Mouse (Mus musculus) erythroblast, adult 5-6 weeks (primary cell): ENCODE data around the gene Gna15. TPM values are rescaled to one million over a fixed set of nuclear protein-coding genes. Genes with fewer than 3 reads are reported as not detected.

ENCODE experiments used
- ATAC-seq: replicated peaks from 2 replicates; pipeline ENCODE4 v1.8.0; 2016; ENCODE audit warnings: moderate number of reproducible peaks, mild to moderate bottlenecking, moderate TSS enrichment, inconsistent platforms; ENCODE audit not compliant: poor library complexity, low FRiP score, severe bottlenecking
- total RNA-seq, 2 experiments: library from RNA; stranded (forward) in 1 of 2; stranded (reverse) in 1 of 2; fragments of 150-400 nt in 1 of 2; fragments of 200-764, 138-1000 nt in 1 of 2; gene quantifications; 2 replicates each; pipeline versions ENCODE4 v1.2.3 to v1.2.4; 2015 to 2017; ENCODE audit warnings: low replicate concordance in 2 of 2

Gna15 gene
- total RNA-seq, 2 experiments from 2014 or later: 2.1 to 14.8 TPM

GRCm38 (mm10) chr10:81557491-81557890 lies 33.5 kb upstream of the Gna15 start:
- ATAC-seq: no peak

- no peak for ATAC-seq
Observed at GRCm38 (mm10) chr10:81556282-81556681, 32.3 kb upstream of the Gna15 start.

DNA sequence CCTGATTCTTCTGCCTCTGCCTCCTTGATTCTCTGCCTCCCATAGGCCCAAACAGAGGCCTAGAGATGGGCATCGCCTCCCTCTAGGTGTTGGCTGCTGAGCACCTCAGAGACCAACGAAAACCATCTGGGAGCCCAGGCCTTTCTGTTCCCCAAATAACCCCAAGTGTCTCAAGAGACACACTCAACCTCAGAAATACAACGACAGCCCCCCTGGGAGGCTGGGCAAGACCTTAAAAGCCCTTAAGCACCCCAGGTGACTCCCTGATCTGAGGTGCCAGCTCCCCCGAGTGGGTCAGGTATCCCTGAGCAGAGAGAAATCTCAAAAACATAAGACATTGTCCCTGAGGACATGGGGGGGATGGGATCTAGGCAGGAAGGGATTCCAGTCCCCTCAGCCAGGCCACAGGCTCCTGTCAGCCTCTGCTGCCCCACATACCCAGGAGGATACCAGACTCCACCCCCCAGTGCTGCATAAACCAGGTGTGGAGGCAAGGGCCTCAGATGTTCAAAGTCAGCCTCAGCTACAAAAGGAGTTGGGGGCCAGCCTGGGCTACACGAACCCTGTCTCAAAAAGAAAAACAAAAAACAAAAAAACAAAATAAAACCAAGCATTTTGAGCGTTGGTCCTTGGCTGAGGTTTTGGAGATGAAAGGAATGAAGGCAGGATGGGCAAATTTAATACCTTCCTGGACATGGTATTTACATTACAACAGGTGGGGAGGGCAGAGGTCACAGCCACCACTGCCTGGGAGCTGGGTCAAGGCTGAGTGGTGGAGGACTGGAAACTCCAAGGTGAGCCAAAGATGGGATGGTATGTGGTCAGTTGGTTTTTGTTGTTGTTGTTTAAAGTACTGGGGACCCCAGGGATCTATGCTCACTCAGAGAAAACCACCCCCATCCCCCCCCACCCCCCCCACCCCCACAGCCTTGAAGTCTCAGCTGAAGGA lies 30.1 kb upstream of the Gna15 start:
- ATAC-seq: no peak

GRCm38 (mm10) chr10:81553232-81553631 lies 29.2 kb upstream of the Gna15 start:
- no peak for ATAC-seq

DNA sequence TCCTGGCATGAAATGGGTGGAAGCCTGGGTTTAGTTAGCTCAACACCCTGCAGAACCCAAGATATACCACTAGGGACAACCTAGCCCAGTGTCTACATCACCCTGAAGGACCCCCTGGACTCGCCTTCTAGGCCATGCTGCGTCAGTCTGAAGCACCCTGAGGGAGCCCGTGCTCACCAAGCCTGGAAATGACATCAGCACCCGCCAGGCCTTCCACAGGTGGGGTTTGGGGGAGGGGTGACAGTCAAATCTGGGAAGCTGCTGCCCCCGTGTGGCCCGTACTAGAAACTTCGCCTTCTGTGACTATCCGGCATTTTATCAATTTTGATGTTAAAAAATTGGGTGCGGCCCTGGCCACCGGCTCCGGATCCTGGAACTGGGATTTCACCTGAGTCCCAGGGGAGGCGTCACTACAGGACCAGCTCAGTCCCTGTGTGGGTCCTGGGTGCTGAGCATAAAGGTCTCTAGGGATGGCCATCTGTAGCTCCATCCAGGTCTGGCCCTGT lies 27.6 kb upstream of the Gna15 start:
- peak; percentile 78 for ATAC-seq

DNA sequence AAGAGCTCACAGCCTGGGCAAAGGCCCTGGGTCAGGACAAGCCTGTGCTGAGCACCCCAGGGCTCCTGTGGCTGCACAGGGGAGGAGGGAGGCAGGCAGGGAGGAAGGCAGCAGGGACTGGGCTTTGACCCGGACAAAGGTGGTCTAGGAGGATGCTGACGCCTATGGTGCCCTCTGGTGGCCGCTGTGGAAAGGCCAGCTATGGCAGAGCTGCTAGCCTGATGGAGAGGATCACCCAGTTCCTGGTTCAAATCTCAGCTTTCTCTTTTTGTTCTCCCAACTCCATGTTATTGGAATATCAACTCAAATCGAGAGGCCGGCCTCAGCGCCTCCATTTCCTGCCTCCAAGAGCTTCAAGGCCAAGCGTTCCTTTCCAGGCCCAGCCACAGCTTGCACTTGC lies 26.2 kb upstream of the Gna15 start:
- ATAC-seq: peak; percentile 51; the same call in 1 of the 2 replicates

DNA sequence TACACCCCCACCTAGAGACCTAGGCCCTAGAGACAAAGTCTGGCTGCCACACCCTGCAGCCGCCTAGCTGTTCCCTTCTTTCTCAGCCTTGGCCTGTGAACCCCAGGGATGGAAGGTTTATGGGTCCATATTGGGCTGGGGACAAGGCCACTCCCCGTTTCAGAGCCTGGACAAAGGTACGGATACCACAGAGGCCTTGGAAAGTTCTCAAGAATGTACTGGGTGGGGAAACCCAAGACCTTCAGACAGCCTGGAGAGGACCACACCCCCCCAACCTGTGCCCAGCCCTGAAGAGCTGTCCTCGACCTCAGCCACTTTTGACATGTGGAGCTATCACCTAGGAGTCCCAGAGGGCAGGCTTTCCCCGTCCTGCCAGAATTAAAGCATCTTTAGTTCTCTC lies 24.9 kb upstream of the Gna15 start:
- no peak for ATAC-seq

- no peak for ATAC-seq
Observed at GRCm38 (mm10) chr10:81546788-81547571, 23.0 kb upstream of the Gna15 start.

DNA sequence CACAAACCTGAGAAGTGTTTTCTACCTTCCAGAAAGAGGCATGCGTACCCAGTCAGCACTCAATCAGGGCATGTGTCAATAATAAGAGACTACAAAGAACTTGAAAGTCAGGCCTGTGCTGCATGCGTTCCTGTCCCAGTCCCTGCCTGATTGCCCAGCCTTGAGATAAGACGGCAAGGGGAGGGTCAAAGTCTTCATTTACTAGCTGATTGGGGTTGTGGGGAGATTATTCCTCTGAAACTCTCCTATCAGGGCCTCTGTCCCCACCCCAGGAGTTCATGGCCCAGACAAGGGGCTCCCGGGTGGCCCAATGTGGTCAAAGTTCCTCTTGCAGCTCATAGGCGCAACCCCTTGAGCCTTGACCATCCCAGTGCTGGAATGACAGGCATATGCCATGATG lies 22.3 kb upstream of the Gna15 start:
- no peak for ATAC-seq

DNA sequence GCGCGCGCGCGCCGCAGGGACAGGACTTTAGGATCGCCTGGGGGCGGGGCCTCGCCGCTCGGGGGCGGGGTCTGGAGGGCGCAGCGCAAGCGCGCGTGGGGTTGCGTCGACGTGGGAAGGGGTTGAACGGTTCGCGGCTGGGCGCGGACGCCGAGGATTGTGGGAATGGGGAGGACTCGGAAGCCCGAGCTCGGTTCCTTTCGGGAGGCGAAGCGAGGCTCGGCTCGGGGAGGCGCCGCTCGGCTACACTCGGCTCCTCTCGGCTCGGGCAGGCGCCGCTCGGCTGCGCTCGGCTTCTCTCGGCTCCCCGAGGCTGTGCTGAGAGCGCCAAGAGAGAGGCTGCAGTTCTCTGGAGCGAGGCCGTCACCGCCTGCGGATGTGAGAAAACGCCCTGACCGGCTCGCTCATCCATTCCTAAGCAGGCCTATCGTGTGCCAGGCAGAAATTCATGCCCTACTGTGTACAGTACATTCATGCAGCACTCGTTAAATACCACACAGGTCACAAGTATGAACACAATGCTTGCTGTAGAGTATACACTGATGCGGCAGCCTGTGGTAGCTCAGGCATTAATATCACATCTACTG lies 21.2 kb upstream of the Gna15 start, which contains the start of gene Gna11:
Gene Gna11 (minus strand): TSS at position 30 of the 587 bp plus-strand sequence.
- peak; percentile 84 for ATAC-seq

GRCm38 (mm10) chr10:81544296-81545160 lies 20.5 kb upstream of the Gna15 start:
- ATAC-seq: peak; percentile 16

DNA sequence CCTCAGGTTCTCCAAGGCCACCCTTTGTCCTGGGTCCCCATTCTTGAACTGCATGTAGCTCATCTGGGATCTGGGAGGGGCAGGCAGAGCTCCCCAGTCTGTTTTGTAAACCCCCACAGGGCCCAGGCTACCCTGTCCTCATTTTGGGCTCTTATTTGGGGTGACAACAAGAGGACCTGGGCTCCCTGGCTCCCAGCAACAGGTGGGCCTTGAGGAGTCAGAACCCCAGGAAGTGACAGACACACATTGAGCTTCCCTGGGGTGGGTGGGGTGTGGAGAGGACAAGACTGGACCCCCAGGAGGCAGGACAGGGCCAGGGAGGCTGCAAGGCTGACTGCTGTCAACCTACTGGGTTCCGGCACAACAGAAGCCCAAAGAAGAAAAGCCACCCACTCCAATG lies 19.6 kb upstream of the Gna15 start:
- no peak for ATAC-seq

DNA sequence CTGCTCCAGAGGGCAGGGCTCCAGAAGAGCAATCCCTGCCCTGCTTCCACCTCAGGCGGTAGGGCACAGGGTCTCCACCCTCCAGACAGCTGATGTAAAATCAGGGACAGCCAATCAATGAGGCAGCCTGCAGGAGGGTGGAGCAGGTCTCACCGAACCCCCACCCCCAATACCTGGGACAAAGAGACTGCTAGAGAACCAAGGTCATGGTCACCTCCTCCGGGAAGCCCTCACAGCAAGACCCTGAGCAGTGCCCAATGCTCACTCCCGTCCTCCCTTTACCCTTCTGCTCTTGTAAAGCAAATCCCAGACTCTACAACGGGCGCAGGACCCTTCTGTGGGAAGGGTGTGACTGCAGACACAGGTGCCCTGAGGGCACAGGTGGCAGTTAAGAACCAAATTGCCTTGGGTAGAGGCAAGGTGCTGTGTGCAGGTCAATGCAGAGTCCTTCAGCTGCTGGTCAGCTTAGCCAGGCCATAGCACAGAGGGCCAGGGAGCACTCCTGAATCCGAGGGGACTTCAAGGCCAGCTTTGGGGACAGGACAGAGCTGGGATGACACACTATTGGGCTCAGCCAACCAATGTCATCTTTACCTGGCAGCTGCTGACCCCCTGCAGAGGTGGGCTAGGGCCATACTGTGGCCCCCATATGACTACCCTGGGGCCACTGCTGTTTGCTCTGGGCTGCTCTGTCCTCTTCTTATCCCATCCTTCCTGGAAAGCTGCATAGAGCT lies 18.9 kb upstream of the Gna15 start:
- ATAC-seq: no peak

- ATAC-seq: no peak
Observed at GRCm38 (mm10) chr10:81541803-81542202, 17.8 kb upstream of the Gna15 start.

DNA sequence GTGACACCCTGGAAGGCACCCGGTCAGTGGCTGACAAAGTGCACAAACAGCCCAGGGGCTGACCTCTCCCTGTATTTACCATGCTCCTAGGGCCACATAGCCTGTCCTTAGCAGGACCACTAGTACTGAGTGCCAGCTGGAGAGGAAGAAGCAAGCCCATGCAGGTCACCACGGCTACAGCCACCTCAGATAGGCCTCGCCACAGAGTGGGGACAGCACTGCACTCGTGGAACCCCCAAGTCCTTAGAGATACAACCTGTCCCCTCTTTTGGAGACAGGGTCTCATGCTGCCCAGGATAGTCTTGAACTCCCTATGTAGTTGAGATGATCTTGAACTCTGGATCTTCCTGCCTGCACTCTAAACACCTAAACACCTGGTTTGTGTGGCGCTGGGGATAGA lies 17.3 kb upstream of the Gna15 start:
- ATAC-seq: no peak

DNA sequence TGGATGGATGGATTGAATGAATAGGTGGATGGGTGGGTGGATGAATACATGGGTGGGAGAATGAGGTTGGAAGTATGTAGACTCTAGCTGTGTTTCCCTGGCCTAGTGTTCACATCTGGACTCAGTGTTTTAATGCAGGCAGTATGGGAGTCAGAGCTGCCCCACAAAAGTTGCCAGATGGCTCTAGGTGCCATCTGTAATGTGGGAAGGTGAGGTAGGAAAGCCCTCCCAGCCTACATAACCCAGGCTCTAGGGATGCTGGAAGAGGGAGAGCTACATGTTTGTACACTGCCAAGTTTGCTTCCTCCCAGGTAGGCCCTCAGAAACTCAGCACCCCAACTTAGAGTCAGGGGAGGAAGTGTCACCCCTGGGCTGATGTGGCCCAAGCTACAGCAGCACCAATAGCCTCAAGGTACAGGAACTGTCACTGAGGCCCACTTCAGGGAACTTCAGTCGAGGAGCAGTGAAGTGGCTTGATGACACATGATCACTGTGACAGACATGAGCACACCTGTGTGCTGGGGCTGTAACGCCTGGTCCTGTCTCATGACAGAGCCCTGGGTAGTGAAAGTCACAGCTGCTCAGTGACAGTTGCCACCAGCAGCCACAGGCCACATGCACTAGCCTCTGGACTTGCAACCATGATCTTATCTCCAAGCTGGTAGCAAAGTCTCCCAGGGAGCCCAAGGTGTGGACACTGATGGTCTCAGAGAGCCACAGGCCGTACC lies 14.5 kb upstream of the Gna15 start:
- ATAC-seq: no peak

DNA sequence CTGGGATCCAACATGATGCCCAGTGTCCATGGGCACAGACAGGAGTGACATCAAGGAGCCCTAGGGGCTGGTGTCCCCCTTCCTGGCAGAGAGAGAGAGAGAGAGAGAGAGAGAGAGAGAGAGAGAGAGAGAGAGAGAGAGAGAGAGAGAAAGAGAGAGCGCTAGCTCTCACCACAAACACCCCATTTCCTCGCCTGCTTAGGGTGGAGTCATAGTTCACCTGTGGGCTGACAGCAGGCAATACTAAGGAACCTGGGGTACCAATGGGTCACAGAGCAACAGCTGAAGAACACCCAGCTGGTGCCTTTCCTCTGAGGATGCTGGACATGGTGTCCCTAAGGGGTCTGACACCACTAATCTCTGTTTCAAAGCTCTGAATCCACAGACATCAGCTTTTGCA lies 13.4 kb upstream of the Gna15 start:
- ATAC-seq: no peak

DNA sequence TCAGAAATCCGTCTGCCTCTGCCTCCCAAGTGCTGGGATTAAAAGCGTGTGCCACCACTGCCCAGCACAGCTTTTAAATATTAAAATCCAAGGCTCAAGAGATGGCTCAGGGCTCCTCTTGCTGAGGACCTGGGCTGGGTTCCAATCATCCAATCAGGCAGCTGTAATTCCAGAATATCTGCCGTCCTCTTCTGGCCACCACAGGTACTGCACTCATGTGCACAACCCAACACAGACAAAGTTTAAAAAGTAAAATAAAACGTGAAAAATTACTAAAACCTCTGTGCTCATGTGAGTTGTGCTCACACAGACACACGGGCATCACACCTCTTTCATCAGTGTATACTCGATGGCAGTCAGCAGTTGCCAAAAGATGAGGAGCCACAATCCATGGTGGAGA lies 12.7 kb upstream of the Gna15 start:
- 0 out of 2 replicates have a peak, but pooled peaks have one; percentile 40 for ATAC-seq
